Mouse (Mus musculus): ENCODE results near the gene Vmn1r55. TPM values are rescaled to one million over a fixed set of nuclear protein-coding genes. Genes with fewer than 3 reads are reported as not detected.
A peak's percentile ranks its signal among the peaks of the same experiment; 100 is the strongest.
"Not testable (repeated sequence)": the region's sequence is repeated elsewhere in the genome, so short reads cannot be mapped to it uniquely, and the experiment has no call there.

Vmn1r55 gene
- not detected in 2 replicates for polyA plus RNA-seq (2012; ENCODE audit: insufficient read depth, insufficient read length, missing spikeins)

DNA sequence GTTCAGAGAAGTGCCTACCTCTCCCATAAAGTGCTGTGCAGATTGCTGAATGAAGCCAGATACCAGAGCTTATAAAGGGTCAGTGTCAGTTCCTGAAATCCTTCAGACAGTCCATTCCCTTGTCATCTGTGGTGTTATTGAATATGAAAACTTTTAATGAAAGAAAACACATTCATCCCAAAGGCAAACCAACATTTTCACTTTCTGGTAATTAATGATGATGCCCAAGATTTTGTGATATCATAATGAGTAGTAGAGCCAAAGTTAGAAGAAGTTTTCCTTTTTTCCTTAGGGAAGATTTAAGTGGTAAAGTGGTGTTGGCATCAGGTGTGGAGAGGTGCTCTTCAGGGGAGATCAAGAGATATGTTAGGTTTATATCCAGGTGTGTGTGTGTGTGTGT is at the start of gene Vmn1r55:
Gene Vmn1r55, minus strand, starts transcription at position 101 of the 400 bp plus-strand sequence.
- H3K4me3 ChIP-seq (ENCODE audit: insufficient read depth, low read depth, low read length); H3K4me1 ChIP-seq (ENCODE audit: control insufficient read depth, insufficient read depth, insufficient read length, low read length); H3K27ac ChIP-seq (replicated peaks; ENCODE audit: low read depth, low read length): not testable (repeated sequence)

DNA sequence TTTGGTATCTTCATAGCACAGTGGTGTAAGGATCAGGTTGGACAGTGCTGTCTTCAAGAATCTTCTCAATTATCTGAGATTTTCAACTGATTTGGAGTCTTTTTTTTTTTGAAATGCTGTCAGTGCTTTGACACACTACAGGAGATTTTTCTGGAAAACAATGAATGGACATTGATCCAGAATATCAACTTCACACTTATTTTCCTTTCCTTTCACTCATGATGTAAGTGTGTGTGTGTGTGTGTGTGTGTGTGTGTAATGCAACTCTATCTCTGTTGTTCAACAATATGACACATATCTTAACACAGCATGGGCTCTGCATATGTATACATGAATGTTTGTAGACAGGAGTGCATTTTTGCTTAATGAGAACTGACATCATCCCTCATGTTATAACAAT is 47.2 kb upstream of the Vmn1r55 start, which contains the start of gene Vmn1r56:
Gene Vmn1r56, minus strand, starts transcription at position 101 of the 400 bp plus-strand sequence.
- H3K4me1 ChIP-seq (ENCODE audit: control insufficient read depth, insufficient read depth, insufficient read length, low read length); H3K27ac ChIP-seq (replicated peaks; ENCODE audit: low read depth, low read length); H3K4me3 ChIP-seq (ENCODE audit: insufficient read depth, low read depth, low read length): not testable (repeated sequence)

DNA sequence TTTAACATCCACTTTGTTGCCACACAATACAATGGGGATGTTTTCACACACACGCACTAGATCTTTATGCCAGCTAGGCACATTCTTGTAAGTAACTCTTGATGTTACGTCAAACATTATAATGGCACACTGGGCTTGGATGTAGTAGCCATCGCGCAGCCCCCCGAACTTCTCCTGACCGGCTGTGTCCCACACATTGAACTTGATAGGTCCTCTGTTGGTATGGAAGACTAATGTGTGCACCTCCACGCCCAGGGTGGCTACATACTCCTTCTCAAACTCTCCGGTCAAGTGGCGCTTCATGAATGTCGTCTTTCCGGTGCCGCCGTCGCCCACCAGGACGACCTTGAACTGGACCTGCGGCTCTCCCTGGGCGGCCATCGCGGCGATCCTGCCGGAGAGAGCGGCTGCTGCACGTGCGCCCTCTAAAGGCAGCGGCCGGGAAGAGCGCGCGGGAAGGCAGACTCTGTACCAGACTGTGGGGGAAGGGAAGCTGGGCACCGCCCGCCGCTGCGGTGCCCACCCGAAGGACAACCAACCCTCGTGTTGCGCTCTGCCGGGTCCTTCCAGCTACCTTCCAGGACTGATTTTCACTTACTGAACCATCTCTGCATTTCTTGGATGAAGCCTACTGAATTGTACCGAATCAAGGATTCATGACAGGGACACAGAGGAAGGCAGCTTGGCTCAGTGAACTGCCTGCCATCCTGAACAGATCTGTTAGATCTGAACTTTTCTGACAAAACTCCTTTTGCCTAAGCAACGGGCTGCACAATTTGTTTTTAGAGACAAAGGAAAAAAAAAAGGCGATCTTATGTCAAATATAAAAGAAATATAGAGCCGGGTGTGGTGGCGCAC is 23.7 kb downstream of the Vmn1r55 start, which contains the start of gene Rasl2-9:
Gene Rasl2-9, minus strand, starts transcription at position 402 of the 858 bp plus-strand sequence.
- Histone ChIP-seq H3K4me3 (ENCODE audit: insufficient read depth, low read depth, low read length) (peak within 1 kb of the TSS; percentile 59), H3K4me1 (ENCODE audit: control insufficient read depth, insufficient read depth, insufficient read length, low read length) (no peaks in the 10 kb centered on the region), H3K27ac (replicated peaks; ENCODE audit: low read depth, low read length) (peak within 1 kb of the TSS; percentile 55)

DNA sequence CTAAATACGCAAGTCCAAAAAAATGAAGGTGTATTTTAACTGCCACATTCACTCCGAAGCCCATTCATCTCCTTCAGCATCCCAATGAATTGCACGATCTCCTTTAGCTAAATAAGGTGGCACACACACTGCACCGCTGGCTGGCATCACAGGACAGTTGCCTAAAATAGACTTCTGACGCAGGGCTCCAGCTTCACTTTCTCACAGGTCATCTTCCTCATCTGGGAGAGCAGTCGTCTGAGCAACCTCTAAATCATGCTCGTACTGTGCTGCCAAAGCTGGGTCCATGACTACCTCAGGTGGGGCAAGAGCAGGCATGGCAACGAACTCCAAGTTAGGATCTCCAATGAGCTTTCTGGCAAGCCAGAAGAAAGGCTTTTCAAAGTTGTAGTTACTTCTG is 24.4 kb downstream of the Vmn1r55 start:
- Histone ChIP-seq H3K27ac (replicated peaks; ENCODE audit: low read depth, low read length) (no peak overlapping the region), H3K4me1 (ENCODE audit: control insufficient read depth, insufficient read depth, insufficient read length, low read length) (no peaks in the 10 kb centered on the region), H3K4me3 (ENCODE audit: insufficient read depth, low read depth, low read length) (no peak overlapping the region)

DNA sequence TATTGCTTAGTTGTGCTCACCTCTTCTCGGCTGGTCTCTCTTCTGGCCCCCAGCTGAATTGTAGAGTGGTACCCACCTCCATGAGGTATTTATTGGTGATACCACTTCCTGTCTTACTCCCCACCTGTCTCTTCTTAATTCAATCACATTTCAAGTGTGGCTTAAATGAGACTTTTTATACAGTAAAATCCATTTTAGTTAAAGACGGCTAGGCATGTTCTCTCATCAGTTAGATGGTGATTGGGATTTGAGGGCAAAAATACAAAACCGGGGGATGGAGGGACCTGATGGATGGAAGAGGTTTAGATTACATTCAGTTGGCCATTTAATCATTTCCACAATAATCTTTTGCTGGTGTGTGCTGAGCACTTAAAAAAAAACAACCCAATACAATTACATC is 32.6 kb downstream of the Vmn1r55 start, which contains the start of gene Rfpl4:
Gene Rfpl4, minus strand, starts transcription at position 101 of the 400 bp plus-strand sequence.
- H3K27ac ChIP-seq (replicated peaks; ENCODE audit: low read depth, low read length), result no peak within 1 kb of the TSS
- no peaks in the 10 kb centered on the region; the same call in 1 of the 2 replicates for H3K4me1 ChIP-seq (ENCODE audit: control insufficient read depth, insufficient read depth, insufficient read length, low read length)
- H3K4me3 ChIP-seq (ENCODE audit: insufficient read depth, low read depth, low read length), result no peak within 1 kb of the TSS

DNA sequence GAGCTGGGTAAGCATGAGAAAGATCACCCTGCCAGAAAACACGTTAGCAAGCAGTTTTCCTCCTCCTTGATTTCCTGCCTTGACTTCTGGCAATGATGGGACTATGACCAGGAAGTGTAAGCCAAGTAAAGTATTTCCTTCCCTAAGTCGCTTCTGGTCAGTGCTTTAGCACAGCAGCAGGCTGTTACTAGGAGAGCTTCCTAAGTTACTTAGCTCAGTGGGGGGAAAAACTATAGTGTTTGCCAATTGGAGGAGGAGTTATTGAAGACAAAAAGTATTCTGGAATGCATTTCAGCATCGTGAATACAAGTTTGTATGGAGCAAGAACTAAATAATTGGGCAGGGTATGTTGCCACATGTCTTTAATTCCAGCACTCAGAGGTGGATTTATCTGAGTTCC is 36.8 kb downstream of the Vmn1r55 start:
- no peak overlapping the region for H3K4me3 ChIP-seq (ENCODE audit: insufficient read depth, low read depth, low read length)
- no peak overlapping the region for H3K27ac ChIP-seq (replicated peaks; ENCODE audit: low read depth, low read length)
- no peaks in the 10 kb centered on the region; the same call in 1 of the 2 replicates for H3K4me1 ChIP-seq (ENCODE audit: control insufficient read depth, insufficient read depth, insufficient read length, low read length)

DNA sequence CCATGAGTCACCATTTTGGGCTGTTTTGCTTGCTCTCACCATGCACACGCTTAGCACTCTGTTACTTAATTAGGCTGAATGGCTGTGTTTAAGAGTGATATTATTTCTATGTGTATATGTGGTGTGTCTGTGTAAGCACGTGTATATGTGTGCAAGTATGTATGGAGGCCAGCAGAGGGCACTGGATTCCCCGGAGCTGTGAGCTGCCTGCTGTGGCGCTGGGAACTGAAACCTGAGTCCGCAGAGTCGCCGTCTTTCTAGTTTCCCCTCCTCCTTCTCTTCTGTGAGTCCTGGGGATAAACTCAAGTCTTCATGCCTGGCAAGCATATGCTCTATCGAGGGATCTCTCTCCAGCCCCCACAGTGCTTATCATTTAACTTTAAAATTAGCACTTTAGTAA is 40.2 kb downstream of the Vmn1r55 start:
- Histone ChIP-seq H3K4me1 (ENCODE audit: control insufficient read depth, insufficient read depth, insufficient read length, low read length) (no peaks in the 10 kb centered on the region; the same call in 1 of the 2 replicates), H3K27ac (replicated peaks; ENCODE audit: low read depth, low read length) (no peak overlapping the region), H3K4me3 (ENCODE audit: insufficient read depth, low read depth, low read length) (no peak overlapping the region)

DNA sequence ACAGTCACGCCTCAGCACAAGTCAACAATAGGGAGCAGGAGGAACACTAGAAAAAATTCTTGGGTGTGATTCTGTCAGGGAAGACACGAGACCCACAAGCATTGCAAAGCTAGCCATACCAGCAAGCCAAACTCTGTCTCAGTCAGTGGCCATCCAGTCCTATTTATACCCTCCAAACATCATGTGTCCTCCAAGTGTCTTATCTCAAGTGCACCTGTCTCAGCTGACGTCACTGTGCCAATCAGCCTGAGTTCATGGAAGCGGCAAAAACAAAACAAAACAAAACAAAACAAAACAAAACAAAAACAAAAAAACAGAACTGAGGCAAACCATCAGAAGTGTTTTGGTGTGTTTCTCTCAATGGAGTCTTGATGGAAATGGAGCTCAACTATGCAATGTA is 41.2 kb downstream of the Vmn1r55 start:
- no peaks in the 10 kb centered on the region; the same call in 1 of the 2 replicates for H3K4me1 ChIP-seq (ENCODE audit: control insufficient read depth, insufficient read depth, insufficient read length, low read length)
- no peak overlapping the region for H3K4me3 ChIP-seq (ENCODE audit: insufficient read depth, low read depth, low read length)
- no peak overlapping the region for H3K27ac ChIP-seq (replicated peaks; ENCODE audit: low read depth, low read length)

DNA sequence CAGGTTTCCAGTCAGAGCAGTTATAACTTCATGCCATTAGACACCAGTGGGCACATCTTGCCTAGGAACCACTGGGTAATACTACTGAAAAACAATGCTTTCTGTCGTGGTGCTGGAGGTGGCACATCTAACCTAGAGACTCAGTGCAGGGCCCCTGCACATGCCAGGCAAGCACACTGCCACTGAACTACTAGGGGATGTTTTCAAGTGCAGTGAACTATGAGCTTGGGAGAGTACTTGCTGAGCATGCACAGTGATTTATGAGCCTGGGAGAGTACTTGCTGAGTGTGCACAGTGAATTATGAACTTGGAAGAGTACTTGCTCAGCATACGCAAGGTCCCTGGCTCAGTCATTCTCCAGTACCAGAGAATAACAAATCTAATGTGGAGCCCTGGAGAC is 46.9 kb downstream of the Vmn1r55 start:
- H3K4me3 ChIP-seq (ENCODE audit: insufficient read depth, low read depth, low read length), result no peak overlapping the region
- no peaks in the 10 kb centered on the region for H3K4me1 ChIP-seq (ENCODE audit: control insufficient read depth, insufficient read depth, insufficient read length, low read length)
- no peak overlapping the region for H3K27ac ChIP-seq (replicated peaks; ENCODE audit: low read depth, low read length)

DNA sequence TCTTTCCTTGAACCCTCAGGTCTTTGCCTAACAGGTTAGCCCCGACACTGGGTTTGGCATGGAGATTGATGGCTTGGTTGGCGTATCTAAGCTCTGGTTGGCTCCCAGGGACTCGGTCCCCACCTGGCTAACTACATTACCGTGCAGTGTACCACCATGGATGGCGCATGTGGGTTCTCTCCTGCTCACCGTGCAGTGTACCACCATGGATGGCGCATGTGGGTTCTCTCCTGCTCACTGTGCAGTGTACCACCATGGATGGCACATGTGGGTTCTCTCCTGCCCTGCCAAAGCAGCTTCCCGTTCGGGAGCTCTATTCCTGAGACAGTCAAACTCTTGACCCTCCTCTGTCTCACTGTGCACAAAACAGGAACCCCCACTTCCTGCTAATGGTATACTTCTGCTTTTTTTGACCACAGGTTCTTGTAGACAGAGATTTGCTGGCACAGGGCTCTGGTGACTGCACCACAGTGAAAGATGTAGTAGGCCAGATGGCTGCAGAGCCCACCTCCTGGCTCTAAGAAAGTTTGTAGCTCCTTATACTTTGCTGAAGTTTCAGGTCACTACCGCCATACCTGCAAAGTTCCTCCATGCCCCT is 48.3 kb downstream of the Vmn1r55 start:
- Histone ChIP-seq H3K27ac (replicated peaks; ENCODE audit: low read depth, low read length) (0 out of 2 replicates have a peak overlapping the region, but pooled peaks have one; percentile 23), H3K4me1 (ENCODE audit: control insufficient read depth, insufficient read depth, insufficient read length, low read length) (no peaks in the 10 kb centered on the region), H3K4me3 (ENCODE audit: insufficient read depth, low read depth, low read length) (no peak overlapping the region)

DNA sequence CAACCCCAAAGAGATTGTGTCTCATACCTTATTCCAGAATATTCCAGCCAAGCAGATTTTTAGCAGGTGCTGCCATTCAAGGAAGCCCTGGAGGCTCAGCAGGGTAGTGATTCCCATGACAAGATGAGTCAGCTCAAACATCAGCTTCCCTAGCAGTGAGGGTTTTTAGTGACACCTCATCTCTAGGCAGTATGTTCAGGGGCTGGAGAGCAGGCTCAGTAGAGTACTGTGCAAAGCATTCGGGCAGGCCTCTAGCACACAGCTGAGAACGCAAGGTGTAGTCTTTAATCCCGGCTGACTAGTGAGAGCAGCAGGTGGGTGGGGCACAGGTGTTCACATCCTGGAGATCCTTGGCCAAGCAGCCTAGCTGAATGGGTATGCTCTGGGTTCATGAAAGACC is 49.7 kb downstream of the Vmn1r55 start:
- no peaks in the 10 kb centered on the region for H3K4me1 ChIP-seq (ENCODE audit: control insufficient read depth, insufficient read depth, insufficient read length, low read length)
- H3K27ac ChIP-seq (replicated peaks; ENCODE audit: low read depth, low read length), result no peak overlapping the region
- no peak overlapping the region for H3K4me3 ChIP-seq (ENCODE audit: insufficient read depth, low read depth, low read length)

DNA sequence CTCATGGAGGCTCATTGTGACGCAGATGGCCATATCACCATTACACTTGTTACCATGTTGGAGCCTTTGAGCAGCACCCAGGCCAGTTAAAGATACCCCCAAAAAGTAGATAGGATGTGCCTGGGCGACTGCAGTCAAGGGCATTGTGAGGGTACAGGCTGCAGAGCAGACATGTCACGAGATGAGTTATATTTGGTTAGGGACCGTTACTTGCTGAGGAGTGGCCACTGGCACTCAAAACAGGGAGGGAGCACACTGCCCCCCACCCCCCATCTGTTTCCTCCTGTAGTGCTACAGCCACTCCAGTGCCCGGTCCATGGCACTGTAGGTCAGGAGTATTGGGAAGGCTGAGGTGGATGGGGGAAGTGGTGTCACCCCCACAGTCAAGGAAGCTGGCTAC is 50.7 kb downstream of the Vmn1r55 start:
- H3K27ac ChIP-seq (replicated peaks; ENCODE audit: low read depth, low read length), result no peak overlapping the region
- H3K4me1 ChIP-seq (ENCODE audit: control insufficient read depth, insufficient read depth, insufficient read length, low read length), result no peaks in the 10 kb centered on the region
- no peak overlapping the region for H3K4me3 ChIP-seq (ENCODE audit: insufficient read depth, low read depth, low read length)

DNA sequence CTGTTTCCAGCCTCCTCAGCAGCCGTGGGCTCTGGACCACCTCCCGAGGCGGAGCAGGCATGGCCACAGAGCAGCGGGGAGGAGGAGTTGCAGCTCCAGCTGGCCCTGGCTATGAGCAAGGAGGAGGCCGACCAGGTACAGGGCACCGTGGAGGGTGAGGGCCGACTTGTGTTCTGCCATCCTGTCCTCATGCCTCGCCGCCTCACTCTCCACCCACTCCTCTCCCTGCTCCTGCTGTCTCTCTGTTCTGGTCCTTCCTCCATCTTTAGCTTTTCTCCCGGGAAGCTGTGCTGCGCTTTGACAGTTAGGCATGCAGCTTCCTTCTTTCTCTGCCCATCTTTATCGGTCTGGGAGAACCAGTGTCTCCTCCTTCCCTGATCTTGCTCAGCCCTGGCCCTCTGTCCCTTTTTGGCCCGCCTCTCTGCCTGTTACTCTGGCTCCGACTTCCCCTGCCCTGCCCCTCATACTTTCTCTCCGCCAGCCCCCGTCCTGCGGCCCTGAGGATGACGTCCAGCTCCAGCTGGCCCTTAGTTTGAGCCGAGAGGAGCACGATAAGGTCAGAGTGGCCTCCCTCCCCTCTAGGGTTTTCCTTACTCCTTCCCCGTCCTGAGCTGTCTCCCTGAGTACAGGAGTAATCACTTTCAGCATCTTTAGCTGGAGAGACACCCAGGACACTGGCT is 56.5 kb downstream of the Vmn1r55 start:
- H3K4me3 ChIP-seq (ENCODE audit: insufficient read depth, low read depth, low read length), result no peak overlapping the region
- 0 out of 2 replicates have a peak, but pooled peaks cover 5% of the 10 kb centered on the region for H3K4me1 ChIP-seq (ENCODE audit: control insufficient read depth, insufficient read depth, insufficient read length, low read length)
- H3K27ac ChIP-seq (replicated peaks; ENCODE audit: low read depth, low read length), result no peak overlapping the region

DNA sequence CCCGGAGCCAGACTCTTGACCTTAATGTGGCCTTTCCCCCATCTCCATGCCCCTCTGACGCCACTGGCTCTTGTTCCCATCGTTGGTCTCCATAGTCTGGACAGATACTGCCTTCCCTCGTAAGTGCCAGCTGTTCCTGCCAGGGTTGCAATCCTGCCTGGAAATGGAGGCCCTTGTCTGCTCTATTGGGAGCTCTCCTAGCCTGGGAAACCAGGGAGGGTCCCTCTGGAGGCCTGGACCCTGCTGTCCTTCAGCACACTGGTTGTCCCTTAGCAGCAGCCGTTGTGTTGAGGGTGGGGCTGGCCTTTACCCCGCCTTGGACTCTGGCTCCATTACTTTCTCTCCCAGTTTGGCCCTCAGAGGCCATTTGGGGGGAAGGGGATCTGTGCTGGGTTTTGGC is 57.1 kb downstream of the Vmn1r55 start:
- no peak overlapping the region for H3K4me3 ChIP-seq (ENCODE audit: insufficient read depth, low read depth, low read length)
- H3K4me1 ChIP-seq (ENCODE audit: control insufficient read depth, insufficient read depth, insufficient read length, low read length), result 0 out of 2 replicates have a peak, but pooled peaks cover 5% of the 10 kb centered on the region
- no peak overlapping the region for H3K27ac ChIP-seq (replicated peaks; ENCODE audit: low read depth, low read length)

Data from brown adipose tissue, adult 24 weeks (tissue).